9 mouse cellular contexts compared by ENCODE assay signal in the genomic region with DNA sequence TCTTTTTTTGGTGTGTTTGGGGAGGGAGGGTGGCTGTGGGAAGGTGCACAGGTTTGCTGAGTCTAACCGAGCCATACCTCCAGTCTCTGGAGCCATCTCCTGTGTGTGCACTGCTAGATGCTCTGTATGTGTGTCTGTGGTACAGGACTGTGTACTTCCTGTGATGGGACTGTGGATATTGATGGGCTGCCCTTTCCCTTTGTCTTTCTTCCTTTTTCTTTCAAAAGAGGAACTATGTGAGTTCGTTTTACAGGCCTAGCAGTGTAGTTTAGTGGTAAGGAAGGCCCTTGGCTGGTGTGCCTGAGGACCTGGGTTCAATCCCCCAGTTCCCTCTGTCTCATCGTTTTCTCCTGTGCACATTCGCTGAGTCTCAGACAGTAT. TPM values are rescaled to one million over a fixed set of nuclear protein-coding genes. Genes with fewer than 3 reads are reported as not detected.
DNase-seq lines count a peak whose midpoint lies in the region; ATAC-seq and TF ChIP-seq lines count a peak whose summit lies in the region.
"Had no signal": no experiment of that assay in that cellular context is flagged by ENCODE, and none has a peak within 500 bp of the region (broad histone marks: within the 10 kb centered on the region; RNA-seq: fewer than 3 reads in every experiment).

No protein-coding gene starts in this region.

- H3K9me3 ChIP-seq in forebrain, embryonic 16.5 days (ENCODE audit: control insufficient read depth, low read length) = no peaks in the 10 kb centered on the region
- H3K9me3 ChIP-seq in forebrain, embryonic 14.5 days (replicated peaks; ENCODE audit: control insufficient read depth, low read length) = no peaks in the 10 kb centered on the region
- no peaks in the 10 kb centered on the region for H3K9me3 ChIP-seq in midbrain, postnatal 0 days (ENCODE audit: low read length)
- no peaks in the 10 kb centered on the region for H3K9me3 ChIP-seq in midbrain, embryonic 15.5 days

- no peak for ATAC-seq in forebrain, embryonic 16.5 days
- no peak for ATAC-seq in forebrain, embryonic 14.5 days
- no peak for ATAC-seq in midbrain, postnatal 0 days (ENCODE audit: low FRiP score)
- ATAC-seq in midbrain, embryonic 15.5 days (replicated peaks) = no peak

- H3K27ac ChIP-seq in forebrain, embryonic 16.5 days (ENCODE audit: low read length) = peak overlapping the region; percentile 10
- H3K27ac ChIP-seq in forebrain, embryonic 14.5 days (ENCODE audit: low read depth, low read length) = no peak overlapping the region
- H3K27ac ChIP-seq in midbrain, postnatal 0 days (ENCODE audit: low read depth, low read length) = 0 out of 2 replicates have a peak overlapping the region, but pooled peaks have one; percentile 12
- no peak overlapping the region for H3K27ac ChIP-seq in midbrain, embryonic 15.5 days

- no peaks in the 10 kb centered on the region for H3K27me3 ChIP-seq in forebrain, embryonic 16.5 days (replicated peaks; ENCODE audit: control insufficient read depth, insufficient read depth, low read length)
- H3K27me3 ChIP-seq in forebrain, embryonic 14.5 days (replicated peaks; ENCODE audit: control insufficient read depth, insufficient read depth, low read length) = no peaks in the 10 kb centered on the region
- no peaks in the 10 kb centered on the region for H3K27me3 ChIP-seq in midbrain, postnatal 0 days (ENCODE audit: insufficient read depth, low read length)
- no peaks in the 10 kb centered on the region for H3K27me3 ChIP-seq in midbrain, embryonic 15.5 days (replicated peaks)
- H3K27me3 ChIP-seq in splenic B cell, adult 2 months (ENCODE audit: control insufficient read depth, insufficient read depth, low read length, poor library complexity, severe bottlenecking) = no peaks in the 10 kb centered on the region

- no peaks in the 10 kb centered on the region for H3K36me3 ChIP-seq in forebrain, embryonic 16.5 days (ENCODE audit: control insufficient read depth, insufficient read depth)
- 0 out of 2 replicates have a peak, but pooled peaks cover 2% of the 10 kb centered on the region for H3K36me3 ChIP-seq in forebrain, embryonic 14.5 days (ENCODE audit: control insufficient read depth, insufficient read depth, low read length)
- H3K36me3 ChIP-seq in midbrain, postnatal 0 days (ENCODE audit: insufficient read depth, low read length) = no peaks in the 10 kb centered on the region
- H3K36me3 ChIP-seq in midbrain, embryonic 15.5 days (replicated peaks) = no peaks in the 10 kb centered on the region
- H3K36me3 ChIP-seq in splenic B cell, adult 2 months (ENCODE audit: control insufficient read depth, insufficient read depth, low read length, poor library complexity, severe bottlenecking) = no peaks in the 10 kb centered on the region

- TF ChIP-seq CTCF in midbrain, postnatal 0 days (IDR thresholded peaks at IDR 0.05) = no peak
- no peak for TF ChIP-seq CTCF in lung, adult 2 months (IDR thresholded peaks at IDR 0.05; ENCODE audit: insufficient read depth, low read length)

- TF ChIP-seq POLR2A in lung, adult 2 months (IDR thresholded peaks at IDR 0.05; ENCODE audit: borderline replicate concordance, extremely low read depth, low read depth, low read length) = no peak

- H3K9ac ChIP-seq in forebrain, embryonic 16.5 days (replicated peaks; ENCODE audit: low read depth, low read length) = no peak overlapping the region
- no peak overlapping the region; the same call in 1 of the 2 replicates for H3K9ac ChIP-seq in forebrain, embryonic 14.5 days (ENCODE audit: low read length)
- 0 out of 2 replicates have a peak overlapping the region, but pooled peaks have one; percentile 29 for H3K9ac ChIP-seq in midbrain, postnatal 0 days (replicated peaks; ENCODE audit: low read length, poor library complexity, severe bottlenecking)
- H3K9ac ChIP-seq in midbrain, embryonic 15.5 days = no peak overlapping the region

- no peak overlapping the region for H3K4me2 ChIP-seq in forebrain, embryonic 16.5 days (ENCODE audit: low read length)
- no peak overlapping the region for H3K4me2 ChIP-seq in forebrain, embryonic 14.5 days (ENCODE audit: low read length)
- no peak overlapping the region for H3K4me2 ChIP-seq in midbrain, postnatal 0 days (ENCODE audit: low read depth, low read length, poor library complexity, severe bottlenecking)
- no peak overlapping the region for H3K4me2 ChIP-seq in midbrain, embryonic 15.5 days

- 59% methylated on average over 4 of the region's 4 CpGs for WGBS in forebrain, embryonic 16.5 days
- WGBS in forebrain, embryonic 14.5 days = 56% methylated on average over 4 of the region's 4 CpGs
- WGBS in midbrain, postnatal 0 days = 72% methylated on average over 4 of the region's 4 CpGs
- WGBS in midbrain, embryonic 15.5 days = 71% methylated on average over 4 of the region's 4 CpGs
- 42% methylated on average over 4 of the region's 4 CpGs for WGBS in lung, adult 2 months

- no peak overlapping the region for H3K4me3 ChIP-seq in forebrain, embryonic 16.5 days (replicated peaks; ENCODE audit: low read length)
- no peak overlapping the region for H3K4me3 ChIP-seq in forebrain, embryonic 14.5 days (ENCODE audit: low read depth, low read length)
- no peak overlapping the region for H3K4me3 ChIP-seq in midbrain, postnatal 0 days (ENCODE audit: low read depth, low read length)
- no peak overlapping the region for H3K4me3 ChIP-seq in midbrain, embryonic 15.5 days
- no peak overlapping the region for H3K4me3 ChIP-seq in lung, adult 2 months (replicated peaks; ENCODE audit: extremely low read depth, low read depth, low read length)

- DNase-seq in forebrain, embryonic 14.5 days (ENCODE audit: low spot score) = no peak
- DNase-seq in midbrain, postnatal 0 days (ENCODE audit: low spot score) = no peak
- peak; percentile 56 for DNase-seq in induced T-regulatory cell, adult 2 months (ENCODE audit: low read depth)
- peak; percentile 37 for DNase-seq in splenic B cell, adult 2 months (ENCODE audit: low read depth, low spot score)
- no peak for DNase-seq in lung, adult 2 months
- no peak for DNase-seq in ovary, postnatal 36 days (ENCODE audit: low spot score)
- DNase-seq: spleen, adult 18-20 months had no signal

- H3K4me1 ChIP-seq in forebrain, embryonic 16.5 days (replicated peaks; ENCODE audit: control insufficient read depth, insufficient read depth, low read length) = peaks cover 16% of the 10 kb centered on the region
- H3K4me1 ChIP-seq in forebrain, embryonic 14.5 days (ENCODE audit: control insufficient read depth, insufficient read depth, low read length) = peaks cover 3% of the 10 kb centered on the region
- no peaks in the 10 kb centered on the region for H3K4me1 ChIP-seq in midbrain, postnatal 0 days (ENCODE audit: insufficient read depth, low read length)
- H3K4me1 ChIP-seq in midbrain, embryonic 15.5 days = peaks cover 17% of the 10 kb centered on the region; the same call in 1 of the 2 replicates
- peaks cover 3% of the 10 kb centered on the region; the same call in 1 of the 2 replicates for H3K4me1 ChIP-seq in lung, adult 2 months (ENCODE audit: control insufficient read depth, insufficient read depth, low read length)

RNA-seq across cellular contexts. Expression of a gene that starts 2.4 kb away (rescaled TPM):
- 21.6 and 22.0 TPM in 2 replicates for polyA plus RNA-seq in forebrain, embryonic 16.5 days (2015; fragmentation: Nextera tagmentation; extraction: Ambion mirVana)
- polyA plus RNA-seq in forebrain, embryonic 14.5 days (2014; fragmentation: Nextera tagmentation; extraction: Ambion mirVana) = 25.8 and 30.8 TPM in 2 replicates
- 16.0 and 17.1 TPM in 2 replicates for total RNA-seq in midbrain, postnatal 0 days (2014; rRNA removed)
- 15.7 and 17.1 TPM in 2 replicates for polyA plus RNA-seq in midbrain, postnatal 0 days (2015; fragmentation: Nextera tagmentation; extraction: Ambion mirVana)
- polyA plus RNA-seq in midbrain, embryonic 15.5 days (2015; fragmentation: Nextera tagmentation; extraction: Ambion mirVana) = 21.4 and 21.8 TPM in 2 replicates
- polyA plus RNA-seq in lung, adult 2 months (2012; rRNA removed) = 14.4 and 17.9 TPM in 2 replicates

Comparison
In these comparisons a context has a peak if more than half of its experiments do, and no peak if none do; other contexts are left out.
1. H3K27ac ChIP-seq: peak in forebrain, embryonic 16.5 days (single experiment) and midbrain, postnatal 0 days (single experiment); none in forebrain, embryonic 14.5 days (single experiment) and midbrain, embryonic 15.5 days (single experiment).
2. DNase-seq: peak in induced T-regulatory cell, adult 2 months (single experiment) and splenic B cell, adult 2 months (single experiment); none in forebrain, embryonic 14.5 days (single experiment), midbrain, postnatal 0 days (single experiment), lung, adult 2 months (single experiment) and ovary, postnatal 36 days (single experiment).